Mouse (Mus musculus): ENCODE measurements around the gene Fadd.
A peak's percentile ranks its signal among the peaks of the same experiment; 100 is the strongest.

DNA sequence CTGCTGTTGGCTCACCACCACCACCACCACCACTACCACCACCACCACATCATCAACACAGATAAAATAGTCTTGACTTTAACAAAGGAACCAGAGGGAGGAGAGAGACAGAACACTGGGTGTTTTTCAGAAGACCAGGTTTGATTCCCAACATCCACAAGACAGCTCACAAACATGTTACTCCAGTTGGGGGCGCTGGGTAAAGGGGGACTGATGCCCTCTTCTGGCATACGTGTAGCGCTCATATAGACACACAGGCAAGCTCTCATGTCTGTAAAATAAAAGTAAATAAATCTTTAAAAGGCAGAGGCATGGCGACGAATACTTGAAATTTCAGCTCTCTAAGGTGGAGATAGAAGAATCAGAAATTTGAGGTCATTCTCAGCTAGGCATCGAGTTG is 23.7 kb downstream of the Fadd start:
- TF ChIP-seq CHD2 (IDR thresholded peaks at IDR 0.05; ENCODE audit: low read length) (no peak), ZC3H11A (IDR thresholded peaks at IDR 0.05; ENCODE audit: low read depth, low read length) (no peak), RCOR1 (IDR thresholded peaks at IDR 0.05; ENCODE audit: low read depth, low read length) (no peak), USF2 (IDR thresholded peaks at IDR 0.05; ENCODE audit: borderline replicate concordance in 1 of 2, insufficient read depth in 1 of 2, low read depth in 1 of 2, low read length in 2 of 2) (no peak), CTCF (IDR thresholded peaks at IDR 0.05 in 2 of 3, conservative IDR thresholded peaks at IDR 0.05 in 1 of 3; ENCODE audit: control insufficient read depth in 1 of 3, insufficient read depth in 1 of 3, low read depth in 2 of 3, low read length in 3 of 3, poor library complexity in 1 of 3, severe bottlenecking in 1 of 3) (peak in 2 of 3 experiments; percentile 33 to 53; a peak in 3 of 6 replicates), GATA1 (IDR thresholded peaks at IDR 0.05; ENCODE audit: low read depth, low read length) (no peak), NRF1 (IDR thresholded peaks at IDR 0.05; ENCODE audit: insufficient read depth, low read depth, low read length, poor library complexity, severe bottlenecking) (no peak), MYB (IDR thresholded peaks at IDR 0.05; ENCODE audit: low read depth, low read length) (no peak), MEF2A (IDR thresholded peaks at IDR 0.05; ENCODE audit: extremely low read depth, insufficient replicate concordance, low read depth, low read length, poor library complexity, severe bottlenecking) (no peak)
